ENCODE assay signal across 16 mouse cellular contexts in genomic region chr6:41205864-41206263, GRCm38 (mm10).
"Had no signal": no experiment of that assay in that cellular context is flagged by ENCODE, and none has a peak within 500 bp of the region (broad histone marks: within the 10 kb centered on the region; RNA-seq: fewer than 3 reads in every experiment).

No protein-coding gene starts in this region.

- H3K9me3 ChIP-seq: limb, embryonic 10.5 days; limb, embryonic 13.5 days; liver, embryonic 13.5 days; neural tube, embryonic 13.5 days had no signal

- H3K36me3 ChIP-seq: limb, embryonic 10.5 days; limb, embryonic 13.5 days; liver, embryonic 13.5 days; neural tube, embryonic 13.5 days had no signal

- H3K27ac ChIP-seq: limb, embryonic 10.5 days; limb, embryonic 13.5 days; liver, embryonic 13.5 days; neural tube, embryonic 13.5 days had no signal

- H3K4me1 ChIP-seq: limb, embryonic 10.5 days; limb, embryonic 13.5 days; liver, embryonic 13.5 days; neural tube, embryonic 13.5 days had no signal

- DNase-seq: kidney, adult 18-20 months; kidney, adult 9 months; kidney, postnatal 14 days; kidney, postnatal 4 days; liver, embryonic 13.5 days; lung, adult 2 months; lung, postnatal 14 days; lung, postnatal 4 days; midbrain, embryonic 14.5 days; retina, postnatal 1 day; thymus, adult 18-20 months; thymus, postnatal 4 days had no signal

- H3K9ac ChIP-seq: limb, embryonic 13.5 days; liver, embryonic 13.5 days; neural tube, embryonic 13.5 days had no signal

- H3K27me3 ChIP-seq: limb, embryonic 13.5 days; liver, embryonic 13.5 days; neural tube, embryonic 13.5 days had no signal

- H3K4me2 ChIP-seq: limb, embryonic 13.5 days; liver, embryonic 13.5 days; midbrain, embryonic 11.5 days; neural tube, embryonic 13.5 days had no signal

- H3K4me3 ChIP-seq: limb, embryonic 10.5 days; limb, embryonic 13.5 days; liver, embryonic 13.5 days; neural tube, embryonic 13.5 days had no signal
